Mouse (Mus musculus): ENCODE data around the gene Sh3gl2. TPM values are rescaled to one million over a fixed set of nuclear protein-coding genes. Genes with fewer than 3 reads are reported as not detected.

The Sh3gl2 gene
- polyA plus RNA-seq, 1 experiment, result 18.6 TPM

GRCm38 (mm10) chr4:85559753-85560152 is 354.8 kb downstream of the Sh3gl2 start:
- no peaks in the 10 kb centered on the region for H3K9me3 ChIP-seq (replicated peaks; ENCODE audit: control insufficient read depth, insufficient read depth, low read length, poor library complexity, severe bottlenecking)
- H3K27ac ChIP-seq (ENCODE audit: insufficient read depth, low read length), result no peak overlapping the region
- no peaks in the 10 kb centered on the region for H3K36me3 ChIP-seq (ENCODE audit: control insufficient read depth, insufficient read depth, low read length, poor library complexity, severe bottlenecking)
- no peaks in the 10 kb centered on the region for H3K4me1 ChIP-seq (ENCODE audit: control insufficient read depth, insufficient read depth, low read length)
- no peaks in the 10 kb centered on the region for H3K27me3 ChIP-seq (ENCODE audit: control insufficient read depth, insufficient read depth, low read length, poor library complexity, severe bottlenecking)
- H3K9ac ChIP-seq (ENCODE audit: low read depth, poor library complexity, severe bottlenecking), result no peak overlapping the region
- H3K4me3 ChIP-seq (ENCODE audit: low read depth, low read length), result no peak overlapping the region
- TF ChIP-seq POLR2A (IDR thresholded peaks at IDR 0.05; ENCODE audit: insufficient read depth, low read length), result no peak
- TF ChIP-seq EP300 (IDR thresholded peaks at IDR 0.05; ENCODE audit: insufficient read depth, low read depth, low read length), result no peak
- TF ChIP-seq CTCF (IDR thresholded peaks at IDR 0.05; ENCODE audit: low read depth, low read length), result no peak

- no peak for TF ChIP-seq POLR2A (IDR thresholded peaks at IDR 0.05; ENCODE audit: insufficient read depth, low read length)
- TF ChIP-seq CTCF (IDR thresholded peaks at IDR 0.05; ENCODE audit: low read depth, low read length), result no peak
- no peak for TF ChIP-seq EP300 (IDR thresholded peaks at IDR 0.05; ENCODE audit: insufficient read depth, low read depth, low read length)
- no peaks in the 10 kb centered on the region for H3K36me3 ChIP-seq (ENCODE audit: control insufficient read depth, insufficient read depth, low read length, poor library complexity, severe bottlenecking)
- H3K27ac ChIP-seq (ENCODE audit: insufficient read depth, low read length), result no peak overlapping the region
- H3K27me3 ChIP-seq (ENCODE audit: control insufficient read depth, insufficient read depth, low read length, poor library complexity, severe bottlenecking), result no peaks in the 10 kb centered on the region
- H3K9ac ChIP-seq (ENCODE audit: low read depth, poor library complexity, severe bottlenecking), result no peak overlapping the region
- H3K4me3 ChIP-seq (ENCODE audit: low read depth, low read length), result no peak overlapping the region
- no peaks in the 10 kb centered on the region for H3K4me1 ChIP-seq (ENCODE audit: control insufficient read depth, insufficient read depth, low read length)
- H3K9me3 ChIP-seq (replicated peaks; ENCODE audit: control insufficient read depth, insufficient read depth, low read length, poor library complexity, severe bottlenecking), result no peaks in the 10 kb centered on the region
These were observed 380.5 kb downstream of the Sh3gl2 start for GRCm38 (mm10) chr4:85585426-85585825.

- Histone ChIP-seq H3K9me3 (replicated peaks; ENCODE audit: control insufficient read depth, insufficient read depth, low read length, poor library complexity, severe bottlenecking) (no peaks in the 10 kb centered on the region), H3K4me1 (ENCODE audit: control insufficient read depth, insufficient read depth, low read length) (no peaks in the 10 kb centered on the region), H3K9ac (ENCODE audit: low read depth, poor library complexity, severe bottlenecking) (no peak overlapping the region), H3K4me3 (ENCODE audit: low read depth, low read length) (no peak overlapping the region), H3K27me3 (ENCODE audit: control insufficient read depth, insufficient read depth, low read length, poor library complexity, severe bottlenecking) (no peaks in the 10 kb centered on the region), H3K27ac (ENCODE audit: insufficient read depth, low read length) (no peak overlapping the region), H3K36me3 (ENCODE audit: control insufficient read depth, insufficient read depth, low read length, poor library complexity, severe bottlenecking) (no peaks in the 10 kb centered on the region)
- TF ChIP-seq EP300 (IDR thresholded peaks at IDR 0.05; ENCODE audit: insufficient read depth, low read depth, low read length) (no peak), CTCF (IDR thresholded peaks at IDR 0.05; ENCODE audit: low read depth, low read length) (no peak), POLR2A (IDR thresholded peaks at IDR 0.05; ENCODE audit: insufficient read depth, low read length) (no peak)
These were observed 384.0 kb downstream of the Sh3gl2 start for GRCm38 (mm10) chr4:85588928-85589327.

GRCm38 (mm10) chr4:85591037-85591436 is 386.1 kb downstream of the Sh3gl2 start:
- Histone ChIP-seq H3K27ac (ENCODE audit: insufficient read depth, low read length) (no peak overlapping the region), H3K9ac (ENCODE audit: low read depth, poor library complexity, severe bottlenecking) (no peak overlapping the region), H3K9me3 (replicated peaks; ENCODE audit: control insufficient read depth, insufficient read depth, low read length, poor library complexity, severe bottlenecking) (no peaks in the 10 kb centered on the region), H3K27me3 (ENCODE audit: control insufficient read depth, insufficient read depth, low read length, poor library complexity, severe bottlenecking) (no peaks in the 10 kb centered on the region), H3K4me3 (ENCODE audit: low read depth, low read length) (no peak overlapping the region), H3K36me3 (ENCODE audit: control insufficient read depth, insufficient read depth, low read length, poor library complexity, severe bottlenecking) (no peaks in the 10 kb centered on the region), H3K4me1 (ENCODE audit: control insufficient read depth, insufficient read depth, low read length) (no peaks in the 10 kb centered on the region)
- TF ChIP-seq POLR2A (IDR thresholded peaks at IDR 0.05; ENCODE audit: insufficient read depth, low read length), result no peak
- TF ChIP-seq EP300 (IDR thresholded peaks at IDR 0.05; ENCODE audit: insufficient read depth, low read depth, low read length), result no peak
- TF ChIP-seq CTCF (IDR thresholded peaks at IDR 0.05; ENCODE audit: low read depth, low read length), result no peak

GRCm38 (mm10) chr4:85594159-85594558 is 389.2 kb downstream of the Sh3gl2 start:
- H3K27ac ChIP-seq (ENCODE audit: insufficient read depth, low read length), result no peak overlapping the region
- H3K4me1 ChIP-seq (ENCODE audit: control insufficient read depth, insufficient read depth, low read length), result no peaks in the 10 kb centered on the region
- TF ChIP-seq CTCF (IDR thresholded peaks at IDR 0.05; ENCODE audit: low read depth, low read length), result no peak
- no peak for TF ChIP-seq EP300 (IDR thresholded peaks at IDR 0.05; ENCODE audit: insufficient read depth, low read depth, low read length)
- TF ChIP-seq POLR2A (IDR thresholded peaks at IDR 0.05; ENCODE audit: insufficient read depth, low read length), result no peak
- no peaks in the 10 kb centered on the region for H3K9me3 ChIP-seq (replicated peaks; ENCODE audit: control insufficient read depth, insufficient read depth, low read length, poor library complexity, severe bottlenecking)
- H3K9ac ChIP-seq (ENCODE audit: low read depth, poor library complexity, severe bottlenecking), result no peak overlapping the region
- no peaks in the 10 kb centered on the region for H3K36me3 ChIP-seq (ENCODE audit: control insufficient read depth, insufficient read depth, low read length, poor library complexity, severe bottlenecking)
- no peak overlapping the region for H3K4me3 ChIP-seq (ENCODE audit: low read depth, low read length)
- no peaks in the 10 kb centered on the region for H3K27me3 ChIP-seq (ENCODE audit: control insufficient read depth, insufficient read depth, low read length, poor library complexity, severe bottlenecking)

GRCm38 (mm10) chr4:85613331-85613730 is 408.4 kb downstream of the Sh3gl2 start:
- Histone ChIP-seq H3K9ac (ENCODE audit: low read depth, poor library complexity, severe bottlenecking) (no peak overlapping the region), H3K4me1 (ENCODE audit: control insufficient read depth, insufficient read depth, low read length) (no peaks in the 10 kb centered on the region), H3K9me3 (replicated peaks; ENCODE audit: control insufficient read depth, insufficient read depth, low read length, poor library complexity, severe bottlenecking) (no peaks in the 10 kb centered on the region), H3K4me3 (ENCODE audit: low read depth, low read length) (no peak overlapping the region), H3K27ac (ENCODE audit: insufficient read depth, low read length) (no peak overlapping the region), H3K27me3 (ENCODE audit: control insufficient read depth, insufficient read depth, low read length, poor library complexity, severe bottlenecking) (no peaks in the 10 kb centered on the region), H3K36me3 (ENCODE audit: control insufficient read depth, insufficient read depth, low read length, poor library complexity, severe bottlenecking) (no peaks in the 10 kb centered on the region)
- TF ChIP-seq CTCF (IDR thresholded peaks at IDR 0.05; ENCODE audit: low read depth, low read length), result no peak
- TF ChIP-seq EP300 (IDR thresholded peaks at IDR 0.05; ENCODE audit: insufficient read depth, low read depth, low read length), result no peak
- no peak for TF ChIP-seq POLR2A (IDR thresholded peaks at IDR 0.05; ENCODE audit: insufficient read depth, low read length)
